Mouse (Mus musculus): ENCODE results near the gene Tmem232. TPM values are rescaled to one million over a fixed set of nuclear protein-coding genes. Genes with fewer than 3 reads are reported as not detected.
"Not testable (repeated sequence)": the region's sequence is repeated elsewhere in the genome, so short reads cannot be mapped to it uniquely, and the experiment has no call there.

Gene Tmem232
- total RNA-seq, 2 experiments from 2014 or later, result not detected

DNA sequence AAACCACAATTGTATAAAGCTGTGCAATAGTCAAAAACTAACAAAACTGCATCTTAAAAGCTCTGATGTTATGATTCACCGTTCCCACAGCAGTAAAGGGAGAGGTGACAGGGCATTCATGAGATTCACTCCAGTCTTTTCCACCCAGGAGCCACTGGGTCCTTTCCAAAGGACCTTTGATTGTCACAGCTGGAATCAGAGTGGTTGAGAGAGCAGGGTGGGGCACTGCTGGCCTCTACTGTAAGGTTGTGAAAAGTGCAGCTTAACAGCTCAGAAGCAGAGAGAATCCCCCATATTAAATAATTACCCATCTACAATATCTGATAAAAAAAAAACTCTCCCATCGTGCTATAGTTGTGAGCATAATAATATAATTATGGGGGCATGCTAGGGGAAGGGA lies 288.4 kb downstream of the Tmem232 start:
- intact Hi-C loops (cut with DNase I), result loop anchor here (2.0 kb wide), 1 partner anchor 181 kb away; no protein-coding TSS in a partner anchor

DNA sequence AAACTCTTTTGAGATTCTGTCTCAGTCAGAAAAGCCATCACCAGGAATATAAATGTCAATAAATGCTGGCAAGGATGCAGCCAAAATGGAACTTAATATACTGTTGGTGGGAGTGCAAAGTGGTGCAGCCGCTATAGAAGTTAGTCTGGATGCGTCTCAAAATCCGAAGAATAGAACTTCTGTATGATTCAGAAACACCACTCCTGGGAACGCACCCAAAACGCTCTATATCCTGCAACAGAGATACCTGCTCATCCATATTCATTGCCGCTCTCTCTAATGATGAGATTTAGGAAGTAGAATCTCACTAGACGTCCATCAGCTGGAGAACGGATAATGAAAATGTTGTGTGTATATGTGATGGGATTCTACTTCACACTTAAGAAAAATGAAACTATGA lies 290.3 kb downstream of the Tmem232 start:
- intact Hi-C loops (cut with DNase I), result no loop called here
- no peak for DNase-seq (ENCODE audit: low spot score)

More for the DNA sequence above, 288.4 kb downstream of the Tmem232 start:
- DNase-seq (ENCODE audit: low spot score), result no peak

DNA sequence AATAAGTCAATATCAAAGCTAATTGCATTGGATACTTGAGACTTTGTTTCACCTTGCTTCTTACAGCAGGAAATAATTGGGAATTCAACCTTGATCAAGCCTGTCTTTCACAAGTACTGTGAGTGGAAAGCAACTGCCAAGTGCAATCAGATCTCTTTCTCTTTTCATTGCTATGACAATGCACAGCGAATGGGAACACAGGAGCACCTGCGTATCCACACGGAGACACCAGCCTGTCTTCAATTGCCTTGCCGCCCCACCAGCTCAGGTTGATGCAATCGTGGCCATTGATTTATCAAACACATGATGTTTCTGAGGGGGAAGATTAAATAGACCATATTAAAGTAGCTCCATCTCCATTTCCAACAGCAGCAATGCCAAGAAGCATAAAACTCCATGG lies 296.9 kb downstream of the Tmem232 start:
- intact Hi-C loops (cut with DNase I), result no loop called here

DNA sequence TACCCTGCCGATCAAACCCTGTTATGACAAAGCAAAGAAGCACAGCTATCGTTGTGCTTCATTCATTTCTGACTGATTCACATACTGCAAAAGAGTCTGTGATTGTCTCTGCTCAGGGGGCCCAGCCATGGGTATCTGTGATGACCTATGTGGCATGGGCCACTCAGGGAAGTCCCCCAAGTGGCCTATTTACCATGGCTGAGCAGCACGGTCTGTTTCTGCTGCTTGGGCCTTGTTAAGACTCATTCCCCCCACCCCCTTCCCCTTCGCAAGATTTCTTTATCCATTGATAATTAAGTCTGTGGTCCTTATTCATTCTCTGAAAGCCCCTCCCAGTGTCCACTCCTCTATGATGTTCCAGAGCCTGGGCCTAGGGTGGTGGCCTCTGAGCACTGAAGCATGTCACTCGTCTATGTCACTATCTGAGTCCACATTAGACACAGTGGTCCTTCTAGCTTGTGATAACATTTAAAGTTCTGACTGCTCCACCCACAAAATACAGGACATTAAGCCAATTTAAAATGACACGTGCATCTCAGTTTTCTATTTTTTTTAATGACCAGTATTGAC lies 315.1 kb downstream of the Tmem232 start:
- intact Hi-C loops (cut with DNase I), result no loop called here
- no peak for DNase-seq (ENCODE audit: low spot score)

More for the DNA sequence above, 296.9 kb downstream of the Tmem232 start:
- no peak for DNase-seq (ENCODE audit: low spot score)

DNA sequence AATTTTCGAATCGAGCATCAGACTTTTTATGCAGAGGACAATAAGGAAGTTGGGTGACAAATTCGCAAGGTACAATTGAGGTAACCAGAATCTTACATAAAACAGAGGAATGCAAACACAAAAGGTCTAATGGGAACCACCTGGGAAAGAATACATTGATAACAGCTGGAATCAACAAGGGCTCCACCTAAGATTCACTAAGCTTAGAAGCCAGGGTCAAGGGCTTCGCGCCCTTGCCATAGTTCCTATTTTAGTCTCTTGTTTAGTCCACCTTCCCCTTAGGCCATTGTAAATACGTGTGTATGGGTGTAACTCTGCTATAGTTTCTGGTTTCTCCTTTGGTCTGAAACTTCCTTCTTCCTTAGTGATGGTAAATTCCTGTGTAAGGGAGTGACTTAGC lies 318.9 kb downstream of the Tmem232 start:
- DNase-seq (ENCODE audit: low spot score); intact Hi-C loops (cut with DNase I): not testable (repeated sequence)

Small RNAs within 50 kb of the gene (microRNA-seq; reads per million reads assigned to microRNA genes)
- not detected for gene Gm25731

Other genes with a start within 250 kb of the Tmem232 start
- gene Vapa, start 72.8 kb upstream of the Tmem232 start, total RNA-seq (2021), result 10 to 100 TPM; 86.2 to 88.8 TPM
- not detected for gene Txndc2, start 101.4 kb upstream of the Tmem232 start, total RNA-seq (2021)
- 10 to 100 TPM; 18.9 to 19.2 TPM for gene Rab31, start 232.0 kb upstream of the Tmem232 start, total RNA-seq (2021)
- gene Ppp4r1, start 241.8 kb upstream of the Tmem232 start, total RNA-seq (2021), result 10 to 100 TPM; 41.7 to 48.5 TPM

Measured in heart, postnatal 25 days (tissue).